Mouse (Mus musculus) intestine, embryonic 14.5 days (tissue): ENCODE measurements around the gene Tarbp1. TPM values are rescaled to one million over a fixed set of nuclear protein-coding genes. Genes with fewer than 3 reads are reported as not detected.
A peak's percentile ranks its signal among the peaks of the same experiment; 100 is the strongest.

Source experiments
- ATAC-seq: fragments of 200-750 bp; cut with Nextera tagmentation; replicated peaks from 2 replicates; pipeline ENCODE4 v1.8.0; 2017; ENCODE audit warnings: low read depth, moderate number of reproducible peaks, moderate TSS enrichment, moderate library complexity; ENCODE audit not compliant: low FRiP score, low TSS enrichment
- DNase-seq: peaks from one replicate; pipeline ENCODE4 v3.0.0-alpha.2; 2018; ENCODE audit warnings: low spot score
- H3K27ac ChIP-seq: fragments of 300-500 bp; sonication (generic); 2 replicates; pipeline ENCODE4 v1.5.1; 2014; ENCODE audit warnings: low read depth, mild to moderate bottlenecking, control low read depth
- H3K27me3 ChIP-seq: fragments of 300-500 bp; sonication (generic); replicated peaks from 2 replicates; pipeline ENCODE4 v1.6.1; 2014; ENCODE audit warnings: low read length, control low read depth; ENCODE audit not compliant: control insufficient read depth, insufficient read depth
- H3K36me3 ChIP-seq: fragments of 300-500 bp; sonication (generic); 2 replicates; pipeline ENCODE4 v1.6.1; 2014; ENCODE audit warnings: low read length, control low read depth; ENCODE audit not compliant: control insufficient read depth, insufficient read depth
- H3K4me1 ChIP-seq: fragments of 300-500 bp; sonication (generic); replicated peaks from 2 replicates; pipeline ENCODE4 v1.6.1; 2014; ENCODE audit warnings: low read length, control low read depth, mixed read lengths; ENCODE audit not compliant: control insufficient read depth, insufficient read depth
- H3K4me2 ChIP-seq: fragments of 300-500 bp; sonication (generic); 2 replicates; pipeline ENCODE4 v1.6.1; 2014; ENCODE audit warnings: low read length
- H3K4me3 ChIP-seq: fragments of 300-500 bp; sonication (generic); 2 replicates; pipeline ENCODE4 v1.5.1; 2014; ENCODE audit warnings: low read depth, low read length, control low read depth, mixed read lengths
- H3K9ac ChIP-seq: fragments of 300-500 bp; sonication (generic); 2 replicates; pipeline ENCODE4 v1.6.1; 2014; ENCODE audit warnings: mild to moderate bottlenecking, low read length
- H3K9me3 ChIP-seq: fragments of 300-500 bp; sonication (generic); 2 replicates; pipeline ENCODE4 v1.6.1; 2016; ENCODE audit warnings: low read length, control low read depth; ENCODE audit not compliant: control insufficient read depth
- whole genome bisulfite sequencing: fragments of 180-500 bp; shearing (Covaris S2); extraction: QIAGEN DNeasy Blood & Tissue Kit; methylation state at CpG from one replicate; pipeline ENCODE4 v1.1.7; 2014; 5-methylcytosine and 5-hydroxymethylcytosine counted together
- polyA plus RNA-seq: library from polyadenylated mRNA; unstranded; fragments of >200 nt; fragmentation: Nextera tagmentation; extraction: Ambion mirVana; gene quantifications from 2 replicates; pipeline ENCODE4 v1.2.1, GENCODE M21; 2014

Gene Tarbp1
- polyA plus RNA-seq, 1 experiment from 2014 or later: 6.3 TPM

- H3K27ac ChIP-seq: no peak overlapping the region
- no peaks in the 10 kb centered on the region for H3K36me3 ChIP-seq
- no peak overlapping the region for H3K4me3 ChIP-seq
- WGBS: 77% methylated on average over 5 of the region's 5 CpGs
- DNase-seq (peak; percentile 51), ATAC-seq (no peak)
- H3K27me3 ChIP-seq: no peaks in the 10 kb centered on the region
- no peaks in the 10 kb centered on the region for H3K9me3 ChIP-seq
- H3K4me2 ChIP-seq: no peak overlapping the region
- H3K4me1 ChIP-seq: peaks cover 13% of the 10 kb centered on the region
- H3K9ac ChIP-seq: 0 out of 2 replicates have a peak overlapping the region, but pooled peaks have one; percentile 27
These were observed 22.1 kb upstream of the Tarbp1 start for GRCm38 (mm10) chr8:126496915-126497314.

- Histone ChIP-seq H3K36me3 (no peaks in the 10 kb centered on the region), H3K4me1 (peaks cover 13% of the 10 kb centered on the region), H3K9me3 (no peaks in the 10 kb centered on the region), H3K9ac (no peak overlapping the region), H3K4me3 (no peak overlapping the region), H3K27ac (no peak overlapping the region), H3K4me2 (no peak overlapping the region), H3K27me3 (no peaks in the 10 kb centered on the region)
- WGBS: 82% methylated on average over 12 of the region's 12 CpGs
- ATAC-seq (no peak), DNase-seq (no peak)
These were observed 20.6 kb upstream of the Tarbp1 start for GRCm38 (mm10) chr8:126495461-126495860.

- Histone ChIP-seq H3K4me1 (peaks cover 13% of the 10 kb centered on the region), H3K36me3 (no peaks in the 10 kb centered on the region), H3K27ac (no peak overlapping the region), H3K9me3 (no peaks in the 10 kb centered on the region), H3K9ac (no peak overlapping the region), H3K27me3 (no peaks in the 10 kb centered on the region), H3K4me3 (no peak overlapping the region), H3K4me2 (no peak overlapping the region)
- ATAC-seq: no peak
- peak; percentile 43 for DNase-seq
- WGBS: 78% methylated on average over 15 of the region's 15 CpGs
These were observed 19.6 kb upstream of the Tarbp1 start for GRCm38 (mm10) chr8:126494160-126495110.

GRCm38 (mm10) chr8:126482938-126483337 is 8.1 kb upstream of the Tarbp1 start:
- H3K36me3 ChIP-seq: no peaks in the 10 kb centered on the region
- ATAC-seq (no peak; the same call in 1 of the 2 replicates), DNase-seq (peak; percentile 88)
- no peak overlapping the region for H3K4me2 ChIP-seq
- H3K27me3 ChIP-seq: no peaks in the 10 kb centered on the region
- H3K9me3 ChIP-seq: no peaks in the 10 kb centered on the region
- H3K4me1 ChIP-seq: no peaks in the 10 kb centered on the region
- H3K27ac ChIP-seq: no peak overlapping the region
- no peak overlapping the region for H3K9ac ChIP-seq
- no peak overlapping the region for H3K4me3 ChIP-seq
- 11% methylated on average over 5 of the region's 5 CpGs for WGBS

GRCm38 (mm10) chr8:126482348-126482720 is 7.5 kb upstream of the Tarbp1 start:
- Histone ChIP-seq H3K27me3 (no peaks in the 10 kb centered on the region), H3K4me1 (no peaks in the 10 kb centered on the region), H3K27ac (no peak overlapping the region), H3K9me3 (no peaks in the 10 kb centered on the region), H3K36me3 (no peaks in the 10 kb centered on the region), H3K4me3 (no peak overlapping the region), H3K4me2 (no peak overlapping the region), H3K9ac (no peak overlapping the region)
- 55% methylated on average over 2 of the region's 2 CpGs for WGBS
- ATAC-seq: no peak
- no peak for DNase-seq

GRCm38 (mm10) chr8:126481494-126482347 is 6.9 kb upstream of the Tarbp1 start:
- H3K9me3 ChIP-seq: no peaks in the 10 kb centered on the region
- ATAC-seq (no peak), DNase-seq (peak; percentile 71)
- H3K4me1 ChIP-seq: no peaks in the 10 kb centered on the region
- H3K27me3 ChIP-seq: no peaks in the 10 kb centered on the region
- no peak overlapping the region for H3K4me3 ChIP-seq
- H3K4me2 ChIP-seq: no peak overlapping the region
- H3K27ac ChIP-seq: no peak overlapping the region
- H3K36me3 ChIP-seq: no peaks in the 10 kb centered on the region
- 40% methylated on average over 8 of the region's 8 CpGs for WGBS
- H3K9ac ChIP-seq: no peak overlapping the region

- DNase-seq: no peak
- 78% methylated on average over 2 of the region's 2 CpGs for WGBS
- H3K9me3 ChIP-seq: no peaks in the 10 kb centered on the region
These were observed 5.5 kb upstream of the Tarbp1 start for GRCm38 (mm10) chr8:126480366-126480765.

GRCm38 (mm10) chr8:126478714-126479113 is 3.8 kb upstream of the Tarbp1 start:
- no peak overlapping the region for H3K9ac ChIP-seq
- DNase-seq (peak; percentile 50), ATAC-seq (no peak)
- no peak overlapping the region for H3K4me3 ChIP-seq
- no peaks in the 10 kb centered on the region for H3K36me3 ChIP-seq
- no peaks in the 10 kb centered on the region for H3K9me3 ChIP-seq
- WGBS: 22% methylated on average over 3 of the region's 3 CpGs
- no peak overlapping the region for H3K27ac ChIP-seq
- no peaks in the 10 kb centered on the region for H3K27me3 ChIP-seq
- H3K4me2 ChIP-seq: no peak overlapping the region
- H3K4me1 ChIP-seq: 0 out of 2 replicates have a peak, but pooled peaks cover 2% of the 10 kb centered on the region

More at GRCm38 (mm10) chr8:126480366-126480765, 5.5 kb upstream of the Tarbp1 start:
- Histone ChIP-seq H3K27me3 (no peaks in the 10 kb centered on the region), H3K4me3 (no peak overlapping the region), H3K27ac (no peak overlapping the region), H3K4me1 (no peaks in the 10 kb centered on the region), H3K36me3 (no peaks in the 10 kb centered on the region), H3K4me2 (no peak overlapping the region), H3K9ac (no peak overlapping the region)
- no peak for ATAC-seq
